Mouse (Mus musculus) adrenal gland, adult (tissue): ENCODE measurements at regions not wholly inside any gene's neighbourhood (a gene's known extent, or its start where the extent isn't known, plus 50 kb on each side); places are given as distances from the start of the nearest gene placed in this dataset.
A peak's percentile ranks its signal among the peaks of the same experiment; 100 is the strongest.

Source experiments
- DNase-seq, 2 experiments: peaks; one replicate each; pipeline ENCODE4 v3.0.0; 2022 to 2023; ENCODE audit warnings: low spot score in 1 of 2; ENCODE audit not compliant: inconsistent age in 2 of 2

DNA sequence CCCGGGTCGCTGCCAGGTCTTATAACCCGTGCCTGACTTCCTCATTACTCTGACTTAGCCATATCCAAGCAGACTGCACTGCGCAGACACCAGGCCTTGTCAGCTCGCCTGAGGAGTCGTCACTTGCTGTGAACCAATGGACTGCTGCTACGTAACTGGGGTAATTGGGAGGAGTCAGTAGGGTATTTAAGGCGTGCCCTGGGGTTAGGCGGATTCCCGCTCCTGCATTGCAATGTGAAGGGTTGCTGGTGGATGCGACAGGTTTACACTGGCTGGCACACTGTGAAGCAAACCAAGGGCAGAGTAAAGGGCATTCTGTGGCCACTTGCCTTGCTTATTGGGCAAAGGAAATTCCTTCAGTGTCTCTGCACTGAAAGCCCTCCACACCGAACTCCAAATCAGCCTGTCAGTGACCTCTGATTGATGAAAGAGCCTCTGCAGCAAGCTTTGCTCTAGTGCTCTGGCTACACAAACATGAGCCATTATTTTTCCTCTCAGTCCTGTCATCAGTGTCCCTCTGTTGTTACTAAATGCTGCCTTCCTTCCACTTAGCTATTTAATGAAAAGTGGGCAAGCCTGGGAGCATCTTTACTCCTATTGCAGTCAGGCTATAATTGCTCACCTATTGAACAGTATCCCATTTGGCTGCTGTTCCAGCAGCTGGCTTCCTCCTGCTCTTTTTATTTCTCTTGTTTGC, 51.7 kb downstream of the Cypt12 start:
- peak in 1 of 2 experiments; percentile 15 for DNase-seq
